Mouse (Mus musculus) limb, embryonic 14.5 days (tissue): ENCODE measurements around the gene Xpa. TPM values are rescaled to one million over a fixed set of nuclear protein-coding genes. Genes with fewer than 3 reads are reported as not detected.

Source experiments
- ATAC-seq: fragments of 200-750 bp; cut with Nextera tagmentation; 2 replicates; pipeline ENCODE4 v1.8.0; 2017; ENCODE audit warnings: low read depth, moderate number of reproducible peaks, moderate TSS enrichment; ENCODE audit not compliant: low FRiP score
- DNase-seq: peaks from one replicate; pipeline ENCODE4 v3.0.0-alpha.2; 2015; ENCODE audit warnings: low spot score
- H3K27ac ChIP-seq: fragments of 300-500 bp; sonication (generic); replicated peaks from 2 replicates; pipeline ENCODE4 v1.5.1; 2014; ENCODE audit warnings: low read depth, mild to moderate bottlenecking, low read length, moderate library complexity, mixed read lengths
- H3K27me3 ChIP-seq: fragments of 300-500 bp; sonication (generic); 2 replicates; pipeline ENCODE4 v1.6.1; 2014; ENCODE audit warnings: low read length, mixed read lengths; ENCODE audit not compliant: control insufficient read depth, insufficient read depth
- H3K36me3 ChIP-seq: fragments of 300-500 bp; sonication (generic); 2 replicates; pipeline ENCODE4 v1.6.1; 2014; ENCODE audit warnings: mild to moderate bottlenecking, low read length, moderate library complexity, mixed read lengths; ENCODE audit not compliant: control insufficient read depth, insufficient read depth
- H3K4me1 ChIP-seq: fragments of 300-500 bp; sonication (generic); 2 replicates; pipeline ENCODE4 v1.6.1; 2014; ENCODE audit warnings: antibody characterized with exemption, low read length, mixed read lengths; ENCODE audit not compliant: control insufficient read depth, insufficient read depth
- H3K4me2 ChIP-seq: fragments of 300-500 bp; sonication (generic); replicated peaks from 2 replicates; pipeline ENCODE4 v1.6.1; 2014; ENCODE audit warnings: low read depth, mild to moderate bottlenecking, low read length, moderate library complexity; ENCODE audit not compliant: severe bottlenecking
- H3K4me3 ChIP-seq: fragments of 300-500 bp; sonication (generic); replicated peaks from 2 replicates; pipeline ENCODE4 v1.5.1; 2014; ENCODE audit warnings: low read length
- H3K9ac ChIP-seq: fragments of 300-500 bp; sonication (generic); 2 replicates; pipeline ENCODE4 v1.6.1; 2014; ENCODE audit warnings: mild to moderate bottlenecking, low read depth, low read length, moderate library complexity; ENCODE audit not compliant: severe bottlenecking
- H3K9me3 ChIP-seq: fragments of 300-500 bp; sonication (generic); 2 replicates; pipeline ENCODE4 v1.6.1; 2016; ENCODE audit warnings: low read length; ENCODE audit not compliant: control insufficient read depth
- POLR2A ChIP-seq: fragments of 200-500 bp; IDR thresholded peaks from 2 replicates; pipeline ENCODE4 v1.8.0; 2012; ENCODE audit warnings: inconsistent platforms, mild to moderate bottlenecking, moderate library complexity, borderline replicate concordance; ENCODE audit not compliant: insufficient read depth, insufficient read length; ENCODE audit errors: extremely low read depth
- WGBS: fragments of 180-500 bp; shearing (Covaris S2); extraction: QIAGEN DNeasy Blood & Tissue Kit; methylation state at CpG from one replicate; pipeline ENCODE4 v1.1.7; 2014; 5-methylcytosine and 5-hydroxymethylcytosine counted together
- polyA plus RNA-seq, 2 experiments: library from polyadenylated mRNA; depleted of rRNA in 1 of 2; stranded (reverse) in 1 of 2; unstranded in 1 of 2; fragments of >200 nt; fragmentation: Nextera tagmentation in 1 of 2; extraction: Ambion mirVana in 1 of 2; gene quantifications; 2 replicates each; pipeline versions ENCODE4 v1.2.1 to v1.2.3; 2012 to 2014

Gene Xpa
- polyA plus RNA-seq, 2 experiments: 24.8 to 29.0 TPM

DNA sequence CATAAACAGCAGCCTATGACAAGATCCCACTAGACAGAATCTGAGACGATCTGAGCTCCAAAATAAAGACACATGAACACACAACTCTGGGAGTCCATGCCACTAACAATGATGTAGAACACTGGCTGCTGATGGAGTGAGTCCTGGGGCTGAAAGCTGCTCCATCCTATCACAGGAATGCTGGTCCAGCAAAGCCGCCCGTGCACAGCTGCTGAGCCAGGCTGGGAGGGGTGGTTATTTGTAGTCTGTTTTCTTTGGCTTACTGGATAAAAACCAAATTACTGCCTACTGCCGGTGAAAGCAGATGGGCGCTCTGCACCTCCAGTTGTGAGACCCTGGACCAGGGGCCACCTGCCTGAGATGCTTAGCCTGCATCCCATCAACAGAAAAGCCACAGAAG, 19.1 kb downstream of the Xpa start:
- Histone ChIP-seq H3K9ac (no peak overlapping the region), H3K36me3 (peaks cover 88% of the 10 kb centered on the region), H3K4me3 (no peak overlapping the region), H3K27me3 (no peaks in the 10 kb centered on the region), H3K27ac (no peak overlapping the region), H3K4me2 (no peak overlapping the region), H3K9me3 (no peaks in the 10 kb centered on the region), H3K4me1 (no peaks in the 10 kb centered on the region)
- ATAC-seq: no peak
- 71% methylated on average over 5 of the region's 5 CpGs for WGBS
- no peak for TF ChIP-seq POLR2A
- no peak for DNase-seq

DNA sequence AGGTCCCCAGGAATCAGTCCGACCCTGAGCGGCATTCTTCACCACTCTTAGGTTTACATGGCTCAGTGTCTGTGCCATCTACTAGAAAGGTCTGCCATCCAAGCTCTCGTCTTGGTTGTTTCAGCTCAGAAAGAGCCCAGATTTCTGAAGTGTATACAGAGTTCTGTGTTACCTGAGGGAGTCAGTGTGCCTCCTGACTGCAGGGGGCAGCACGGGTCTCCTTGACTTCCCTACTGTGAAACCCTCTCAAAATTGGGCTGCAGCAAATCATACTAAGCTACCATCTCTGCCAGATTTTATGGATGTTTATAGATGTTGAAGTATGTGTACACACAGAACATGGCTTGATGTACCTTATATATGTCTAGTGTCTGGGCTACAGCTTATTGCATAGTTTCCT, 19.8 kb downstream of the Xpa start:
- DNase-seq: no peak

DNA sequence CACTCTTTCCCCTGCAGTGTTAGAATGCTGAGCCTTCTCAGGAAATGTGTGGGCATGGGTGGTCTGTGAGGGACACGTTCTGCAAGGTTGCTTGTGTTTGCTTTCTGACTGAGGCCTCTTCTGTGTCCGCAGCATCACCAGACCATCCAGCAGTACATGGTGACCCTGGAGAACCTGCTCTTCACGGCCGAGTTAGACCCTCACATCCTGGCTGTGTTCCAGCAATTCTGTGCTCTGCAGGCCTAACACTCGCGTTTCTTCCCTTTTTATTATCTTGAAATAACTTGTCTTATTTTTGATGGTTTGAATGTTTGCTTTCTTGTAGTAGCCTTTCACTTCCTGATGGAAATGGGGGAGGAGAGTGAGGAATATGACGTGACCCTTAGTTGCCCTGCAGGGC, 24.4 kb downstream of the Xpa start:
- no peak overlapping the region for H3K27ac ChIP-seq
- WGBS: 82% methylated on average over 7 of the region's 7 CpGs
- H3K9ac ChIP-seq: no peak overlapping the region
- no peak overlapping the region for H3K4me2 ChIP-seq
- H3K27me3 ChIP-seq: no peaks in the 10 kb centered on the region
- no peak for ATAC-seq
- H3K9me3 ChIP-seq: no peaks in the 10 kb centered on the region
- no peak overlapping the region for H3K4me3 ChIP-seq
- DNase-seq: no peak
- TF ChIP-seq POLR2A: no peak
- H3K4me1 ChIP-seq: no peaks in the 10 kb centered on the region
- peaks cover 89% of the 10 kb centered on the region for H3K36me3 ChIP-seq

More for the DNA sequence above, 19.8 kb downstream of the Xpa start:
- Histone ChIP-seq H3K27me3 (no peaks in the 10 kb centered on the region), H3K9ac (no peak overlapping the region), H3K27ac (no peak overlapping the region), H3K4me2 (no peak overlapping the region), H3K36me3 (peaks cover 88% of the 10 kb centered on the region), H3K4me1 (no peaks in the 10 kb centered on the region), H3K4me3 (no peak overlapping the region), H3K9me3 (no peaks in the 10 kb centered on the region)
- TF ChIP-seq POLR2A: no peak
- WGBS: 71% methylated on average over 4 of the region's 4 CpGs
- ATAC-seq: no peak

DNA sequence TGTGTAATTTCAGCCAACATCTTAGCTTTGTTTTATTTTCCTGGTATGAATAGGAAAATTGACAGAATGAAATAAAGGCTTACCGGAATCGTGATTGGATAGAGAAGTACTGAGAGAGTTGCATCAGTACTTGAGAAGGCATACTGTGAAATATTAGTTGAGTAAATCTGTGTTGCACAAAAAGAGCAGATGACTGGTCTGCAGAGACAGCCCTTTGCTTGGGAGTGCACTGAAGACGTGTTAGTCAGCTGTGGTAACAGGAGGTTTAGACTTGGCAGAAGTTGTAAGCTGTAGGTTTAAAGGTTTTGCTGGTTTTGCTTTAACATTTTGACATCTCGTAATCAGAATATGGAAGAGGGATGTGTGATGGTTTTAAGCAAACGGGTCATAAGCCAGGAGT, 30.3 kb downstream of the Xpa start:
- Histone ChIP-seq H3K27me3 (no peaks in the 10 kb centered on the region), H3K4me2 (no peak overlapping the region), H3K27ac (no peak overlapping the region), H3K9me3 (no peaks in the 10 kb centered on the region), H3K4me1 (no peaks in the 10 kb centered on the region), H3K36me3 (peaks cover 95% of the 10 kb centered on the region), H3K9ac (no peak overlapping the region), H3K4me3 (no peak overlapping the region)
- no peak for TF ChIP-seq POLR2A
- ATAC-seq: no peak
- no peak for DNase-seq
- WGBS: 95% methylated on average over 5 of the region's 5 CpGs

DNA sequence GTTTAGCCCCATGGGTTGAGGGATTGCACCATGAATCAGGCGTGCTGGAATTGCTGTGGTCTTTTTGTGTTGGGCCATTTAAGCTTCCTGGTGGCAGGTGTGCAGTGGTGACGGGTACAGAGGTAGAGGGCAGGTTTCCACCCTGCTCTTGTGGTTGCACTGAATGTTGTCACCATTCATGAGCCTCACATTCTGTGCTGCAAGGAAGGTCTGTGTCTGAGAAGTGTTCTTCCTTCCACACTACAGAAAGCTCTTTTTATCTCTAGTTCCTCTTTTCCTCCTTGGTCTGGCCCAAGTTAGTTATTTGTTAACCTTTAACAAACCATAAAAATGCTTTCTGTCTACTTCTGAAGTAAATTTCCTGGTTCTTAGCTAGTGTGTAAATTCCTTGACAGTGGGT, 32.1 kb downstream of the Xpa start:
- no peaks in the 10 kb centered on the region for H3K27me3 ChIP-seq
- H3K4me3 ChIP-seq: no peak overlapping the region
- H3K9ac ChIP-seq: no peak overlapping the region
- TF ChIP-seq POLR2A: no peak
- peaks cover 90% of the 10 kb centered on the region for H3K36me3 ChIP-seq
- no peak for DNase-seq
- 86% methylated on average over 2 of the region's 2 CpGs for WGBS
- ATAC-seq: no peak
- no peaks in the 10 kb centered on the region for H3K4me1 ChIP-seq
- H3K9me3 ChIP-seq: no peaks in the 10 kb centered on the region
- H3K27ac ChIP-seq: no peak overlapping the region
- no peak overlapping the region for H3K4me2 ChIP-seq
